Mouse (Mus musculus): ENCODE results near the gene Actn3. TPM values are rescaled to one million over a fixed set of nuclear protein-coding genes. Genes with fewer than 3 reads are reported as not detected.
A peak's percentile ranks its signal among the peaks of the same experiment; 100 is the strongest.
"Not testable (repeated sequence)": the region's sequence is repeated elsewhere in the genome, so short reads cannot be mapped to it uniquely, and the experiment has no call there.

Actn3 gene
- total RNA-seq (2022), result over 10,000 TPM in 2 of 4 experiments, 1,000 to 10,000 TPM in 2; 9,112 to 10,193 (median 10,010) TPM

- DNase-seq (ENCODE audit: low spot score in 2 of 2), result peak; percentile 77 to 85
Measured at GRCm38 (mm10) chr19:4877785-4878184, at the start of gene Actn3. Actn3 (minus strand) TSS chr19:4877909.

DNA sequence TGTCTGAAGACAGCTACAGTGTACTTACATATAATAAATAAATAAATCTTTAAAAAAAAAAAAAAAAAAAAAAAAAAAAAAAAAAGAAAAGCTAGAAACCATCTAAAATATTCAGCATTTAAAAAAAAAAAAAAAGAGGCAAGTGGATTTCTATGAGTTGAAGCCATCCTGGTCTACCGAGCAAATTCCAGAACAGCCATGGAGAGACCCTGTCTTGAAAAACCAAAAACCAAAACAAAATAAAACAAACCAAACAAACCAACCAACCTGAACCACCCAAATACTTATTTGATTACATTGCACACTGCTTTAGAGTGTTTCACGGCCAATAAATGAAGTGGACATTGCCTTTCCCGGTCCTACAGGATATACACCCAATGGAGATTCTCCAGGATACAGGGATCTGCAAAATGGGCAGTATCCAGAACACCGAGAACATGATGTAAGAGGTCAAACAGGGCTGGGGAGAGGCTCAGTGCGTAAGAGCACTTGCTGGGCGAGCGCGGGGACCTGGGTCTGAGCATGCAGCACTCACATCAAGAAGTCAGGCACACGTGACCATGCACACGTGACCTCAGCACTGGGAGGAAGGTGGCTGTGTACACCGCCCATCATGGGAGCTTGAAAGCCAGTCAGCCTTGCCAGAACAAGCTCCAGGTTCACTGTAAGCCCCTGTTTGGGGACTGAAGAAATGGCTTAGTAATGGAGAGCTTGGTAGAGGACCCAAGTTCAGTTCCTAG lies 47.6 kb upstream of the Actn3 start:
- DNase-seq (ENCODE audit: low spot score in 2 of 2), result no peak

DNA sequence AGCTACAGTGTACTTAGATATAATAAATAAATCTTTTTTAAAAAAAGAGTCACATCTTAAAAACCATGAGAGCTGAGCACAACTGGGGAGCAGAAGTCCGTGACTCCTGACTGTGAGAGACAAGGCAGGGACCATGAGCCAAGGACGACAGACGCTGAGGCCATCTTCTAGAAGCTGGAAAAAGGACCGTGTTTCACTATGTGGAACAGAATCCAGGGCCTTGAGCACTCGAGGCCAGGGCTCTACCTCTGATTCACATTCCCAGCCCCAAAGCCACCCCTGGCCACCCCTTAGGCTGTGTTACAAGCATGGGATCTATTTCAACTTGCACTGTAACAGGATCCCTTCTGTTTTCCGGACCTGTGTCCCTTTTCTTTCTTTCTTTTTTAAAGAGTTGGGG lies 41.9 kb upstream of the Actn3 start:
- DNase-seq (ENCODE audit: low spot score in 2 of 2), result no peak

DNA sequence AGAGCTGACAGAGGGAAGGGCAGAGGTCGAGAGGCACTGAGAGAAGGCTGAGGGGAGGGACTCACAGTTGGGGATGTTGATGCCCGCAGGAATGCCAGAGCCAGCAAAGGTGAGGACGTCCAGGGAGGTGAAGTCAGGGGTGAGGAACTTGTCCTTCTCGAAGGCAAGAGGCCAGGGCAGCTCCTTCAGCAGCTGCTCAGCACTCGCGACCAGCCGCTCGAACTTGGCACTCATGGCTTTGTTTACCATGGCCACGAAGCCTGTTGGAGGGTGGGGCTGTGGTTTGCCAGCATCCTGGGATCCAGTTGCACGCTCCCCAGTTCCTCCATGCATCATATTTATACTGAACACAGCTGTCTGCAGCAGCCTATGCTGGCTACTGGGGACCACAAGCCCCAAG lies 39.1 kb upstream of the Actn3 start:
- DNase-seq (ENCODE audit: low spot score in 2 of 2), result no peak

- DNase-seq (ENCODE audit: low spot score in 2 of 2), result no peak
Measured at GRCm38 (mm10) chr19:4915924-4916603, 38.4 kb upstream of the Actn3 start.

- no peak for DNase-seq (ENCODE audit: low spot score in 2 of 2)
Measured at GRCm38 (mm10) chr19:4909376-4909775, 31.7 kb upstream of the Actn3 start.

DNA sequence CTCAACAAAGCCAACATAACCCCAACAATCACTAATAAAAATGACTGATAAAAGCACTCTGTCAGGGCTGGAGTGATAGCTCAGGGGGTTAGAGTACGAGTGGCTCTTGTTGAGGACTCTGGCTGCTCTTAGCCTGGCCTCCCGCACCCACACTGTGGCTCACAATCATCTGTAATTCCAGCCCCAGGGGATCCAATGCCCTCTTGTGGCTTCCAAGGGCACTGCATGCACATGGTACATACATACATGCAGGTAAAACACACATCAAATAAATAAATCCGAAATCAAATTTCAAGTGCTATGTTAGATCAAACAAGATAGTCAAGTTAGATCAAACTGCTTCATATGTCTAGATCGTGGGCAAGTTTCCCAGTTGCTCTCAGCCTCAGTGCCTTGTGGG lies 30.4 kb upstream of the Actn3 start:
- DNase-seq (ENCODE audit: low spot score in 2 of 2), result no peak

GRCm38 (mm10) chr19:4905979-4906794 lies 28.5 kb upstream of the Actn3 start, which contains the start of gene Bbs1:
Bbs1 (minus strand) TSS chr19:4906628.
- peak; percentile 37 to 57 for DNase-seq (ENCODE audit: low spot score in 2 of 2)

DNA sequence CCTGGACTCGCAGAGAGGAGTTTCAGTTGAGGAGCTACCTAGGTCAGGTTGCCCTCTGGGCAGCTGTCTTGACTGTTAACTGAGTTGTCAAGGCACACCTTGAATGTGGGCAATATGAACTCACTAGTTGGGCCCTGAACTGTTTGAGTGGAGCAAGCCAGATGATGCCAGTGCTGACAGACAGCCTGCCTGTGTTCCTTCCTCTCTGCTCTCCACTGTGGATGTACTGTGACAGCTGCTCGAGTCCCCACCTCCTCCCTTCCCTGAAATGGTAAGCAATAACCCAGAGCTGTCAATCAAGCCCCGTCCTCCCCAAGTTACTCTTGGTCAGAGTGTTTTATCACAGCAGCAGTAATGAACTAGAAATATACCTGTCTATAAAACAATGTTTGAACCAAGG lies 22.2 kb upstream of the Actn3 start:
- DNase-seq (ENCODE audit: low spot score in 2 of 2), result no peak

DNA sequence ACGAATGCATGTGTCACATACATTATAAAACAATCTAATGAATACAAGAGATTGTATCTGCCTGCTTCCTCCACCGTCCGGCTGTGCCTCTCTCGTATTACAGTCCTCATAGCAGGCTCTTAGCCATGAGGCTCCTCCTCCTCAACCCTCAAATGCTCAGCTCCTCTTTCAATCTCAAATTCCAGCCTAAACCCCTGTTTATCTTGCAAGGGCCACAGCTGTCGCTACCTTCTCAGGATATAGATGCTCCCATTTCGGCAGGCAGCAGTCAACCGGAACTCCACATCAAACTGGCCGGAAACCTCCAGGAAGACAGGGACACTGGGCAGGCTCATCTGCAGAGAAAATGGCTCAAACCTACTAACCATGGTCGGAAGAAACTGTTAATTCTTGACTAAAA lies 21.3 kb upstream of the Actn3 start:
- no peak for DNase-seq (ENCODE audit: low spot score in 2 of 2)

DNA sequence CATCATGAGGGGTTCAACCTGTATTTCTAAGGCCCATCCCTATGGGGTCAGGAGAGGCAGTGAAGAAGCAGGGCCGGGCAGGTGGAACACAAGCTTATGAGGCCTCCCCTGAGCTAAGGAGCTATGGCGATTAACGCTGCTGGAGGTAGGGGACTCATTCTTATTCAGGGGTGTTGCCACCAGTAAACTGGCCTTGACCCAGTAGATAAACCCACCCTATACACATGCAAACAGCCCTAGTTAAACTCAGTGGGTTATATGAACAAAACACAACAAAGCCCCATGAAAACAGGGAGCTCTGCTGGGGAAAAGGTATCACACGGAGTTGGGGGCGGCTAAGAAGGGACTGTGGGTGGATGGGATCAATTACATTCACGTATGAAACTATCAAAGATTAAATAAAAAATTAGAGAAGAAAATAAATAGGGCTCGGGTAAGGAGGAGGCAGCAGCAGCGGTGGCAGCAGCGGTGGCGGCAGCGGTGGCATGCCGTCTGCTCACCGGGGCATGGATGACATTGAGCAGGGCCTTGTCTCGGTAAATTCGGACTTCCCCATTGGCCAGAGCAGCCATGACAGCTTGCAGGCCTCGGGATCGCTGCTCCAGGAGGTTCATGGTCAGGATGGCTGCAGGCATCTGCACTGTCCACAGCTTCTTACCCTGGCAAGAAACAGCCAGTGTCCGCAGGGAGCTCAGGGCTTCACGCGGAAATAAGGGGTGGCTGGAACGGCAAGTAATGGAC lies 19.2 kb upstream of the Actn3 start:
- no peak for DNase-seq (ENCODE audit: low spot score in 2 of 2)

DNA sequence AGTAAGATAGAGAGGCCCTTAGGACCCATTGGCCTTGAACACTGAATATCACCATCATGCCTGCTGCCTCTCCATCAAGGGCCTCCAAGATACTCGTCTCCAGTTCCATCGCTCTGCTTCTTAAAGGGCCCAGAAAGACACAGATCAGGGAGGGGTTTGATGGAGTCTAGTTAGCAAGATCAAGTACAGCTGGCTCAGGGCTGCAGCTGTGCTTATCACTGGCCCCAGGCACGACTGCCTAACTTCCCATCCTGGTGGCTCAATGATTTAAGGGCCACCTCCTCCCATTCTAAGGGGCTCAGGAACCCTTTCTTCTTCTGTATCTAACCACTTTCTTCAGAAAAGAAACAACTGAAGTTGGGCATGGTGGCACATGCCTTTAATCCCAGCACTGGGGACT lies 14.1 kb upstream of the Actn3 start:
- DNase-seq (ENCODE audit: low spot score in 2 of 2), result no peak

GRCm38 (mm10) chr19:4889791-4890190 lies 12.1 kb upstream of the Actn3 start:
- DNase-seq (ENCODE audit: low spot score in 2 of 2), result no peak

- no peak for DNase-seq (ENCODE audit: low spot score in 2 of 2)
Measured at GRCm38 (mm10) chr19:4883961-4884360, 6.3 kb upstream of the Actn3 start.

DNA sequence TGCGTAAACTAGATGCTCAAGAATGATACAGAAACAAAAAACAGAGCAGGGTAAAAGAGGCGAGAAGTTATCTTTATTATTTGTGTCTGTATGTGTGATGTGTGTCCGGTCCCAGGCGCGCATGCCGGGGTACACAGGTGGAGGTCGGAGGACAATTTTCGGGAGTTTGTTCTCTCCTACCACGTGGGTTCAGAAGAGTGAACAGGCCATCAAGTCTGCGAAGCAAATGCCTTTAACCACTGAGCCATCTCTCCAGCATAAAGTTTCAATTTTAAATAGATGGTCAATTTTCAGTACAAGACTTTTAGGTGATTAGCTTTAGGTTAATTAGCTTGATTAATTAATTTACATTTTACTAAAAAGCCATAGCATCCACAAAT lies 1.6 kb upstream of the Actn3 start:
- DNase-seq (ENCODE audit: low spot score in 2 of 2), result no peak

DNA sequence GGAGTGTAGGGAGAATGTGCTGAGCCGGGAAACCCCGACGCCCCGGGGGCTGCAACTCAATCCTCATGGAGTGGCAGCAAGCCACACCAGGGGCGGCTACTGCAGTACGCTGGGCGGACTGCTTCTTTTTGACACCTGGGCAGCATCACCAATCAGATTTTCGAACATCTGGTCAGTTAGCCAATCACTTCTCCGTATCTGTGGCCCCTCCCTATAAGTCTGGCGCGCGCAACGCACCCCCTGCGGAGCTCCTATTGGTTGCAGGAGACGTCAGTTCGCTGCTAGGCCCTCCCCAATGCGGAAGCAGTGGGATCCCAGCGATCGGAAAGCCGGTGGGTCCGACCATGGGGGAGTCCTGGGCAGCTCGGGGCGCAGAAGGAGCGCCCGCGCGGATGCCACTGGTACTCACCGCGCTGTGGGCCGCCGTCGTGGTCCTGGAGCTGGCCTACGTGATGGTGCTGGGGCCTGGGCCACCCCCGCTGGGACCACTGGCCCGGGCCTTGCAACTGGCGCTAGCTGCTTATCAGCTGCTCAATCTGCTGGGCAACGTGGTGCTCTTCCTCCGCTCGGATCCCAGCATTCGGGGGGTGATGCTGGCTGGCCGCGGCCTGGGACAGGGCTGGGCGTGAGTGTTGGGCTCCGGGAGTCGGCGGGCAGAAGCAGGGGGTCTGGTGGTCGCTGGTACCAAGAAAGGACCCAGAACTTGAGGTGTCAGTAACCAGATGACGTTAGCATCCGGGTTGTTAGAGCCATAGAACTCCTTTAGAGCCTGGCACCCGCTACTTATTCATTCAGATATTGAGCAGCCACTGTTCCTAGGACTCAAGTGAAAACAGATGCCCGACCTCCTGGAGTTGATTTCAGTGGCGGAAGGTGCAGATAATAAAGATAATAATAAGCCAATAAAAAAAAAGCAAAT lies 955 bp upstream of the Actn3 start, which contains the start of gene Zdhhc24:
Gene Zdhhc24 (plus strand): TSS at position 264 of the 919 bp plus-strand sequence.
- DNase-seq (ENCODE audit: low spot score in 2 of 2), result peak; percentile 91 to 93

DNA sequence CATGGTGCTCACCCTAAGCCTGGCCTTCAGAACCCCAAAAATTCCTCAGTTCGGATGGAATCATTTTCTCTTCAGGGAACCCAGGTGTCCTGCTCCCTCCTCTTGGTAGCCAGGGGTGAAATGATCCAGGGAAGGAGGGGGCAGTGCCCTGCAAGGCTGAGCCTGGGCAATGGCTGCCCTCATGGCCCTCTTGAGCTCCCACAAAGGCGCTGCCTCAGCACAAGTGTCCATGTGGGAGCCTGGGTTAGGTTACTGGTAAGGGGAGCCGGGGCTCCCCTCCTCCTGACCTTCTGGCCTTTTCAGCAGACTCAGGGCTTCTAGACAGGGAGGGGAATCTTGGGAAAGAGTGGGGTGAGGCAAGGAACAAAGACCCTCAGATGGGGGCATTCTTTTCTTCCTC lies 954 bp downstream of the Actn3 start:
- DNase-seq (ENCODE audit: low spot score in 2 of 2), result peak; percentile 59 to 80

DNA sequence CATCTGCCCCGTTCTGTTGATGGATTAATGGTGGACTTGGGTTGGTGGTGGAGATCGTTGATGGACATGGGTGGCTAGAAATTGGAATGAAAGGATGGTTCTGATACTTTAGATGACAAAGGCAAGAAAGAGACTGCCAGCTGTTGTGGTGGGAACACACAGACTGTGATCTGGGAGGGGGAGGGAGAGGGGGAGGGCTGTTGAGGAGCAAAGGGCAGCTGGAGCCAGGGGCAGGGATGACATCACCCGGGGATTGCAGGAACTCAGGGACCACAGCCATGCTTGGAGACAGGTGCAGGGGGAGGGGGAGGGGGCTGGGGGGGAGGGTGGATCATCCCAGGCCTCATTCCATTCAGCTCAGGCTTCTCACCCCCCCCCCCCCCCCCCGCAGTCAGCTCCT lies 1.5 kb downstream of the Actn3 start:
- peak in 1 of 2 experiments; percentile 63 for DNase-seq (ENCODE audit: low spot score in 2 of 2)

DNA sequence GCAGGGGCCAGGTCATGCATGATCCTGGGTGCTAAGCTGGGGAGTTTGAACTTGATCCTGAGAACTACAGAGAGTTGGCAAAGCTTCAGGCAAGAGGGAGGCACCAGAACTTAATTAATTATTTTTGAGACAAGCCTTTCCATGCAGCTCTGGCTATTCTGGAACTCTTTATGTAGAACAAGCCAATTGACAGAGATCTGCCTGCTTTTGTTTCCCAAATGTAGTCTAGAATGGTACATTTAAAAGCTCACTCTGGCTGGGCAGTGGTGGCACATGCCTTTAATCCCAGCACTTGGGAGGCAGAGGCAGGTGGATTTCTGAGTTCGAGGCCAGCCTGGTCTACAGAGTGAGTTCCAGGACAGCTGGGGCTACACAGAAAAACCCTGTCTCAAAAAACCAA lies 3.1 kb downstream of the Actn3 start:
- not testable (repeated sequence) for DNase-seq (ENCODE audit: low spot score in 2 of 2)

DNA sequence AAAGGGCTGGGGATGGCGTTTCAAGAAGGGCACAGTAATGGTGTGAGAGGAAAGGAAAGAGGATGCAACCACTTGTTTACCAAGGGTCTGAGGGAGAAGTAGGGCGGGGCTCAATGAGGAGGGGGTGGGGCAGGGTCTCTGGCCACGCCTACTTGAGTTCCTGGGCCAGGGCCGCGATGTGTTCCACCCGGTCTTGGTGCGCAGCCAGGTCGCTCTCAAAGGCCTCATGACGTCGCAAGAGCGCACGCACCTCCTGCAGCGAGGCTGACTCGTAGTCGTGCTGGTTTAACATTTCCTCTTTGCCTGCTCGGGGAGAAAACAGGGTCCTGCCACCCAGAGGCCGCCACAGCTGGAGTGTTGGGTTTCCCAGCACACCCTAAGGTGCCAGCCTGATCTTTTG lies 12.6 kb downstream of the Actn3 start:
- DNase-seq (ENCODE audit: low spot score in 2 of 2), result peak in 1 of 2 experiments; percentile 48

Measured in gastrocnemius, adult 8-10 months (tissue).